Mouse (Mus musculus) layer of hippocampus, adult 2 months (tissue): Measurements from ENCODE around the gene Cln6. TPM values are rescaled to one million over a fixed set of nuclear protein-coding genes. Genes with fewer than 3 reads are reported as not detected.
"Not testable (repeated sequence)": the region's sequence is repeated elsewhere in the genome, so short reads cannot be mapped to it uniquely, and the experiment has no call there.

ENCODE experiments used
- DNase-seq, 2 experiments: peaks; one replicate each; pipeline ENCODE4 v3.0.0; 2022; ENCODE audit warnings: low spot score in 2 of 2
- H3K27ac ChIP-seq: fragments of 200-600 bp; 2 replicates; pipeline ENCODE4 v1.8.1; 2022
- H3K4me3 ChIP-seq: fragments of 200-600 bp; 2 replicates; pipeline ENCODE4 v1.8.1; 2022; ENCODE audit warnings: mild to moderate bottlenecking
- CTCF ChIP-seq: fragments of 200-600 bp; conservative IDR thresholded peaks from 2 replicates; pipeline ENCODE4 v1.8.1; 2022; ENCODE audit warnings: antibody characterized with exemption, mild to moderate bottlenecking, moderate library complexity
- long read RNA-seq, 2 experiments: library from polyadenylated mRNA; stranded (forward); transcript quantifications; one replicate each; pipeline ENCODE4 v2.0.0; 2021; ENCODE audit warnings: borderline mapping rate in 2 of 2
- total RNA-seq, 2 experiments: library from RNA; stranded (reverse); gene quantifications; 2 replicates each; pipeline ENCODE4 v1.2.3; 2021

Cln6 gene
- total RNA-seq = 10 to 100 TPM; 12.1 to 12.2 TPM
- long read RNA-seq, experiment 1, partial matches to known transcripts = 1 of 5 reads
- long read RNA-seq, experiment 1, other reads (novel, unspliced or antisense) = 1 of 5 reads
- long read RNA-seq, experiment 2, transcript Cln6-201 (7 exons, 2,142 nt) = major isoform, 11 of 12 reads
- long read RNA-seq, experiment 2, partial matches to known transcripts = 0 of 12 reads
- long read RNA-seq, experiment 2, other reads (novel, unspliced or antisense) = 1 of 12 reads

- DNase-seq = peak; percentile 65 to 81
- no peak for TF ChIP-seq CTCF
- Histone ChIP-seq H3K27ac (peak within 1 kb of the TSS; percentile 95), H3K4me3 (peak within 1 kb of the TSS; percentile 81)
Observed at GRCm38 (mm10) chr9:62838506-62839171, at the start of gene Cln6. Gene Cln6, plus strand, starts transcription at chr9:62838785.

GRCm38 (mm10) chr9:62789856-62790255 is 48.7 kb upstream of the Cln6 start:
- TF ChIP-seq CTCF = no peak
- no peak overlapping the region for H3K4me3 ChIP-seq
- no peak for DNase-seq
- H3K27ac ChIP-seq = no peak overlapping the region

- H3K4me3 ChIP-seq, H3K27ac ChIP-seq, DNase-seq: not testable (repeated sequence)
Observed at GRCm38 (mm10) chr9:62799218-62799617, 39.4 kb upstream of the Cln6 start.

- no peak for TF ChIP-seq CTCF
- DNase-seq = no peak
- Histone ChIP-seq H3K27ac (peak overlapping the region; percentile 100), H3K4me3 (peak overlapping the region; percentile 99)
Observed at GRCm38 (mm10) chr9:62810095-62810494, 28.5 kb upstream of the Cln6 start.

GRCm38 (mm10) chr9:62810543-62811515 is 27.8 kb upstream of the Cln6 start:
- TF ChIP-seq CTCF = no peak; the same call in none of the 2 replicates

GRCm38 (mm10) chr9:62811516-62812121 is 27.0 kb upstream of the Cln6 start, which contains the start of gene Fem1b:
Gene Fem1b, minus strand, starts transcription at chr9:62811934.
- H3K4me3 ChIP-seq = peak within 1 kb of the TSS; percentile 99
- H3K27ac ChIP-seq = peak within 1 kb of the TSS; percentile 100
- no peak for TF ChIP-seq CTCF
- DNase-seq = peak; percentile 84 to 88

More at GRCm38 (mm10) chr9:62810543-62811515, 27.8 kb upstream of the Cln6 start:
- peak in 1 of 2 experiments; percentile 23 for DNase-seq
- peak overlapping the region; percentile 99 for H3K4me3 ChIP-seq
- H3K27ac ChIP-seq = peak overlapping the region; percentile 100

GRCm38 (mm10) chr9:62812216-62813049 is 26.2 kb upstream of the Cln6 start:
- TF ChIP-seq CTCF = no peak
- no peak for DNase-seq
- Histone ChIP-seq H3K4me3 (peak overlapping the region; percentile 99), H3K27ac (peak overlapping the region; percentile 100)

GRCm38 (mm10) chr9:62814751-62815150 is 23.8 kb upstream of the Cln6 start:
- Histone ChIP-seq H3K4me3 (no peak overlapping the region), H3K27ac (no peak overlapping the region)
- no peak for TF ChIP-seq CTCF
- no peak for DNase-seq

- no peak for TF ChIP-seq CTCF
- no peak for DNase-seq
- no peak overlapping the region for H3K4me3 ChIP-seq
- H3K27ac ChIP-seq = no peak overlapping the region
Observed at GRCm38 (mm10) chr9:62816323-62817098, 22.1 kb upstream of the Cln6 start.

GRCm38 (mm10) chr9:62817099-62817571 is 21.4 kb upstream of the Cln6 start:
- peak; percentile 20 to 33 for DNase-seq
- TF ChIP-seq CTCF = no peak
- no peak overlapping the region for H3K4me3 ChIP-seq
- peak overlapping the region; percentile 39; the same call in 1 of the 2 replicates for H3K27ac ChIP-seq
